Mouse (Mus musculus): ENCODE measurements around the gene Cd3eap.
A peak's percentile ranks its signal among the peaks of the same experiment; 100 is the strongest.

Cd3eap gene

GRCm38 (mm10) chr7:19359299-19359891 is at the start of gene Cd3eap, which contains the start of gene Ppp1r13l:
Cd3eap (minus strand) TSS chr7:19359483.
Ppp1r13l (plus strand) TSS chr7:19359749.
- peak; percentile 90 for DNase-seq (ENCODE audit: low spot score)

DNA sequence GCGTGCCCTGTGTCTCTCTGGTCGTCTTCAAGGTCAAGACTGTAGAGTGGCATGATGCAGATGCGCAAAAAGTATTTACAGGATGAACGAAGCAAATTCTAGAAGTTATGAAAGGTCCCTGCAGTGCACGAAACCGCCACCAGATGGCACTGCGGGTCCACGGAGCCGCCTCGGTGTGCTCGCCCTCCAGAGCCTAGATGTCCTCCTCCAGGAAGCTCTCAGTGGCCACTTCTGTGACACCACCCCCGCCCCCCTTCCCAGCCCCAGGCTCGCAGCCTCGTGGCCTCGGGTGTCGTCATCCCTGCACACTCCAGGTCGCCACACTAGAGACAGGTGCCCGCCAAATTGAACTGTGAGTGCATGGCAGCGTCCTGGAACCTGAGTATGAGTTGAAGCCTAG is 46.1 kb upstream of the Cd3eap start:
- DNase-seq (ENCODE audit: low spot score): peak; percentile 88

DNA sequence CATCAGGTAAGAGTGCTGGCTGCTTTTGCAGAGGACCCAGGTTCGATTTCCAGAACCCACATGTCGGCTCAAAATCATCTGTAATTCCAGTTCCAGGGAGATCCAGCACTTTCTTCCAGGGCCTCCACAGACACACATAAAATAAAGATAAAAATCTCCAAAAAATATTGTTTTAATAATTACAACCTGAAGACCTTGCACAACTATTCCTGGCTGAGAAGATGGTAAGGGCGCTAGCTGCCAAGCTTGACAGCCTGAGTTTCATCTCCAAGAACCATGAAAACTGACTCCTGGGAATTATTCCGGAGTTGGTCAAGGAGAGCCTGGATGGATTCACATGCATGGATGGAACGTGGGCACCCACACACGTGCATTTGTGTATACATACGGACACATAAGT is 45.2 kb upstream of the Cd3eap start, which contains the start of gene Ckm:
TSS of gene Ckm (plus strand) at position 301 of the 400 bp plus-strand sequence.
- DNase-seq (ENCODE audit: low spot score): no peak

DNA sequence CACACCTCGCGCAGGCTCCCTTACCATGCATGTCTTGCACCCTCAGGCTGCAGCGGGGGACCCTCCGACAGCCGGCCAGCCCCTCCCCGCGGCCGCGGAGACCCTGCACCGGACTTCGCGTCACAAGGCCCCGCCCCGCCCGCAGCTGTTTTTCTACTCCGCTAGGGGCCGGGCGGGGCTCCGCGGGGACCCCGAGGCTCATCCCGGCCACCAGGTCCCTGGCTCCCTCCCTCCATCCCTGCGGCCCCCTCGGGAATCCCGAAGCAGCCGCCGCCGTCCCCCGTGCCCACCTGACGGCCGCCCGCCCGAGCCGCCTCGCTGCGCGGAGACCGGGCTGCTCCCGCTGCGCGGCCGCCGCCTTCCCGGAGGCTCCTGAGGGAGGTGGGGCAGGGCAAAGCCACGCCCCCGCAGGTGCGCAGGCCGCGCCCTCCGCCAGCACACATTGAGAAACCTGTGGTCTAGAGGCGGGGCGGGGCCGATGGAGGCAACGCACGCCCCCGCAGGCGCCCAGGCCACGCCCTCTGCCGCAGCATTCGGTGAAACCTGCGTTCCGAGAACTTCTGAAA is 44.5 kb upstream of the Cd3eap start, which contains the start of gene Klc3:
TSS of gene Klc3 (minus strand) at position 374 of the 566 bp plus-strand sequence.
- DNase-seq (ENCODE audit: low spot score): peak; percentile 67

DNA sequence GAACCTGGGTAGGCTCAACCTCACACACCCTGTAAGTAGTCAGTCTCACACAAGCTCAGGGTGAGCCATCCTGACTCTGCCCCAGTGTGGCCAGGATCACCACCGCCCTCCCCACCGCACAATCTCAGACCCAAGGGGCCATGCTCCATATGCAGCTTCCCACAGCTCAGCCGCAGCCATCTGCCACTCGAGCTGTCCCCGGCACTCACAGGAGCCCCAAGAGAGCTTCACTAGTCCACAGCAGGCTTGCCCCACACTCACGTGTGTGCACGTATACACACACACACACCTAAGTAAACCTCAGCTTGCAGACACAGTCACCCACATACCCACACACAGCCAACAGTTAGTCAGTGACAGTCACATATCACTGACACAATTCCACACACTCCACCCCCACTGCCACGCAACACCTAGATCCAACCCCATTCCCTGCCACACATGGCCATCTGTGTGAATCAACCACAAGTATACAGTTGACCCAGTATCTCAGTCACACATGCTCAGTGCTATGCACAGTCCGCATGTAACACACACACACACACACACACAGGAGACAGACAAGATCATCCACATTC is 43.3 kb upstream of the Cd3eap start:
- DNase-seq (ENCODE audit: low spot score): no peak

- DNase-seq (ENCODE audit: low spot score): no peak
These were observed 41.7 kb upstream of the Cd3eap start for GRCm38 (mm10) chr7:19400946-19401345.

DNA sequence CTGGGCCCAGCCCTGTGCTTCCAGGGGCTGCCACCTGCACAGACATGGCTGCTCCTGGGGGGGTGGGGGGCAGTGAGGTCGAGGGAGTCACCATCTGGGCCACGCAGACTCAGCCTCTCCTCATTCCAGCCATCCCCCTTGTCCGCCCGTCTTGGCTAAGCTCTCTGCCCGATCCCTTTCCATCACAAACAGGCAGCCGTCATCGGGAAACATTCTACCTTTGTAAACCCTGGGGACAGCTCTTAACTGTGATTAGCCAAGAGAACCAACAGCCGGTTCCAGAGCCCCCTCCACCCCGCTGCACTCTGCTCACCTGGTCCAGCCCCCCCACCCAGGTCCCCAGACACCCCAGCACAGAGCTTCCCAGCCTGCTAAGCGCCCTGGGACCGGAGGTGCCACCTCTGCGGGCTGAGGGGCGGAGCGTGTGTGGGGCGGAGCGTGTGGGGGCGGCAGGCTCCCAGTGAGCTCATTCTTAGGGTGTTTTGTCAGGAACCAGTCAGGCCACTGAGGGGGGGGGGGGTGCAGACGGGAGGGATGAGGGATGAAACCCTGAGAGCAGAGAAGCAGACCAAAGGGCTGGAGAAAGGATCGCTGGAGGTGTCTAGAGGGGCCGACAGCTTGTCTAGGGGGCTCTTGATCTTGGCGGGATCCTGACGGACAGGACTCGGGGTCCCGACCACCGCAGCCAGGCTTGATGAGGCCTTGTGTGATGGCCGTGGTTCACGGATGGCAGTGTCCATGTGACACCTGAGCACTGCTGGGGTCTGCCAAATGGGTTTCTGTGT is 40.4 kb upstream of the Cd3eap start:
- peak; percentile 59 for DNase-seq (ENCODE audit: low spot score)

DNA sequence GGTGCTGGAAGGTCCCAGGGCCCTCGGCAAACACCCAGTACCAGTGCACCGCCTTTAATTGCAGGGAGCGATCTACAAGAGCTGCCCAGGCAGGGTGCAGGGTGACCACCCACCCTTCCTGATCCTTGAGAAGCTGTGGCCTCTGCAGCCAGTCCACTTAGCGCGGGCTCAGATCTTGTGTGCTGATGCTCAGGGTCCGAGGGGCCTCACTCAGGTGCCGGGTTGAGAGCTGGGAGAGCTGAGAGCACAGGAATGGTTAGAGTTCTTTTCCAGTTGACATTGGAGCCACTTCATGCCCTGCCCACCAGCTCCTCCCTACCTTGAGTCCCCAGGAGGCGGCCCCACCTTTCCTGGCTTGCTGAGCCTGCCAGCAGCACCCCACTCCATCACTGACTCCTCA is 35.2 kb upstream of the Cd3eap start:
- DNase-seq (ENCODE audit: low spot score): no peak

GRCm38 (mm10) chr7:19388699-19389413 is 29.6 kb upstream of the Cd3eap start:
- DNase-seq (ENCODE audit: low spot score): no peak

DNA sequence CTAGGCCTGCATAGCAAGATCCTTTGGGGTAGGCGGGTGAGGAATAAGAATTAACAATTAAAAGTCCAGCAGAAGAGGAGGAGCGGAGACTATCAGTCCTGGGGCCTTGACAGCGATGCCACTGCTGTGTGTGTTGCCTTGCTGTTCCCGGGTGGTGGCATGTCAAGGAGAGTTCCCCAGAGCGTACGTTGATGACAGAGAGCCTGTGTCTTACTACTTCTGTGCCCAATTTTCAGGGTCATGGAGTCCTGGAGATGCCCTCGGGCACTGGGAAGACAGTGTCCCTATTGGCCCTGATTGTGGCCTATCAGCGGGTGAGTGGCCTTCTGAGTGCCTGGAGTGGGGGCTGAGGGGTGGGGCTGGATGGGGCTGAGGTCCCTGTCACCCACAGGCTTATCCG is 24.4 kb upstream of the Cd3eap start:
- no peak for DNase-seq (ENCODE audit: low spot score)

GRCm38 (mm10) chr7:19382166-19382541 is 22.9 kb upstream of the Cd3eap start:
- peak; percentile 37 for DNase-seq (ENCODE audit: low spot score)

GRCm38 (mm10) chr7:19381377-19382165 is 22.3 kb upstream of the Cd3eap start, which contains the start of gene Ercc2:
Ercc2 (plus strand) TSS chr7:19382010.
- peak; percentile 100 for DNase-seq (ENCODE audit: low spot score)

DNA sequence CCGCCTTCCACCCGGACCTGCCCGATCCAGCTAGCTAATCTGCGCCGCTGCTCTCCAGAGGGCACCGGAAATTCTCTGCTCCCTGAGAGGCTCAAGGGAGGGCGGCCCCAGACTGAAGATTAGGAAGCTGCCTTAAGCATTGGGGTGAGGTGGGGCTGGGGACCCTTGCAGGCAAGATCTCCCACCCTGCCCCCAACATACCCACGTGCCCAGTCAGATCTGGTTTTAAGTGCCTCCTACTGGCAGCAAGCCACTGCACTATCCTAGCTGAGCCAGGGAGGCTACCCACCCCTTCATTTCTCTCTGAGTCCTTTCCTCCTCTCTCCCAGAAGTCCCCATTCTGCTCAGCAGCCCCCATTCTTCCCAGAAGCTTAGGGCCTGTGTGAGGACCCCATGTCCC is 18.8 kb upstream of the Cd3eap start:
- no peak for DNase-seq (ENCODE audit: low spot score)

DNA sequence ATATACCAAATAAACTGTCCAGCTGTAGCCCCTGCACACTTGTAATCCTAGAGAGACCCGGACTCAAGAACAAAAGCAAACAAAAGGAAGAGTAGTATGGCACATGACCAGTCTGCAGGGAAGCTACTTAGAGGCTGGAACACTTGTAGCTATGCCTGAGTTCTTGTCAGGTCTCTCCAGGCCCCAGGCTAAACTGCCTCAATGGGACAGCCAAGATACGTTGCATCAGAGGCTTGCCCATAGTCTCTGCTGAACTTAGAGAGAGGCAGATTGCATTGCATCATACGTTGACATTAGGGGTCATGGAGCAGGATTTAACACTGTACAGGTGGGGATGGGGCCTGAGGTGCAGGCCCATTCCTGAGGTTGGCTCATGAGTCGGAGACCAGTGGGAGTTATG is 16.7 kb upstream of the Cd3eap start:
- no peak for DNase-seq (ENCODE audit: low spot score)

GRCm38 (mm10) chr7:19375368-19375767 is 16.1 kb upstream of the Cd3eap start:
- DNase-seq (ENCODE audit: low spot score): no peak

DNA sequence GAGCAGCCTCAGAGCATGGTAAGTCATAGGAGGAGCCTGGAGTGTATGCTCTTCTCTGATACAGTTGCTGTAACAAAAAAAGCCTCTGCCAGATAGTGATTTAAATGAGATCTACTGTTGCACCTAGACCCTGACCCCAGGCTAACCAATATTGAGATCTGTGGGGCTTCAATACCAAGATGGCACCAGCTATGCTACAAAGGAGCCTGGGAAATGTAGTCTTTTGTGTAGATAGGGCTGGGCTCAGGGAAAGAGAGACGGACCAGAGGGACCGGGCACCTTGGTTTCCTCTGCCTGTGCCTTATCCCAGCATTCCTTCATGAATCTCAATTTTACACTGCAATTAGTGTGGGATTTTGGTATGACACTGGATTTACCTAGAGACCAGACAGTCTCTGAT is 14.1 kb upstream of the Cd3eap start:
- no peak for DNase-seq (ENCODE audit: low spot score)

DNA sequence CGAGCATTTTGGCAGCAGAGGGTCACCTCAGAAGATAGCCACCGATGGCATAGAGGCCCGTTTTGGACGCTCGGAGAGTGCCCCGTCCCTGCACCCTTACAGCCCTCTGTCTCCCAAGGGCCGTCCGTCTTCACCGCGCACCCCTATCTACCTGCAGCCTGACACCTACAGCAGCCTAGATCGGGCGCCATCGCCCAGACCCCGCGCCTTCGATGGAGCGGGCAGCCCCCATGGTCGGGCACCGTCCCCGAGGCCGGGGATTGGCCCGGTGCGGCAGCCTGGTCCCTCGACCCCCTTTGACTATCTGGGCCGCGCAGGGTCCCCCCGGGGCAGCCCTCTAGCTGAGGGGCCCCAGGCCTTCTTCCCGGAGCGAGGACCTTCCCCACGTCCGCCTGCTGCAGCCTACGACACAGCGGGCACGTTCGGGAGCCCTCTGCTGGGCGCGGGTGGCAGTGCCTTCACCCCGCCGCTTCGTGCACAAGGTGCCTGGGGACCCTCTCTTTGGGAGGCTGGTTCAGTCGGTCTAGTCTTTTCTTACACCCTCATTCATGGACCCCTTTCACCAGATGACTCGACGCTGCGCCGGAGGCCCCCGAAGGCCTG is 10.6 kb upstream of the Cd3eap start:
- peak; percentile 76 for DNase-seq (ENCODE audit: low spot score)

- peak; percentile 73 for DNase-seq (ENCODE audit: low spot score)
These were observed 9.1 kb upstream of the Cd3eap start for GRCm38 (mm10) chr7:19368380-19368779.

DNA sequence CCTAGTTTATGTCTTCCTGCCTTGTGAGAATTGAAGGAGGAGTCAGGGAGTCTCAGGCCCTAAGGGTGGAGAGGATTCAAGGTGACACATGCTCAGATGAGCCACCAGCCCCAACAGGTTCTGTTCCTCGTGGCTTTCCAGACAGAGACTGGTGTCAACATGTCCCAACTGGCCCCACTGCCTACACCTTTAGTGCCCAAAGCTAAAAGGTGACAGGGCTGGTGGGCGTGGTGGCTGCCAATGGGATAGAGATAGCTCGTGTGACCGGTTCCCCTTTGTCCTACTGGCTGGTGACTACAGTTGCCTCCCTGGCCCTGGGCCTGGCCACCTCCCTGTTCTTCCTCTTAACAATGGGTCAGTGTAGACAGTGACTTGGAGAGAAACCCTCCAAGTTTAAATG is 6.1 kb upstream of the Cd3eap start:
- DNase-seq (ENCODE audit: low spot score): no peak

DNA sequence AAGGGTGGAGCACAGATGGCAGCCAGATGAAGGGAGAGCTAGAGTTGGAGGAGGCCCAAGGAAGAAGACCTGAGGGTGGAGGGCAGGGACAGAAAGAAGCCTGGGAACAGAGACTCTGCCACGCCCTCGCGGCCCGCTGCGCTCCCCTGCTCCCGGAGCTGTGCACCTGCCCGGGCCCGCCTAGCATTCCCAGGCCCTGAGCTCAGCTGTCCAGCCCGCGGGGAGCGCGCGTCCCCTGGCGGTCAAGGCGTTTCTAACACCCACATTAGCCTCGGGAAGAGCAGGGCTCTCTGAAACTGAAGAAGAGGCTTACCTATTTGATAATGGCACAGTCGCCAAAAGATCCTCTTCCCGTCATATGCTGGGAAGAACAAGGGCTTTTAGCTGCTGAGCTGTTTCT is 4.6 kb upstream of the Cd3eap start:
- DNase-seq (ENCODE audit: low spot score): peak; percentile 82

DNA sequence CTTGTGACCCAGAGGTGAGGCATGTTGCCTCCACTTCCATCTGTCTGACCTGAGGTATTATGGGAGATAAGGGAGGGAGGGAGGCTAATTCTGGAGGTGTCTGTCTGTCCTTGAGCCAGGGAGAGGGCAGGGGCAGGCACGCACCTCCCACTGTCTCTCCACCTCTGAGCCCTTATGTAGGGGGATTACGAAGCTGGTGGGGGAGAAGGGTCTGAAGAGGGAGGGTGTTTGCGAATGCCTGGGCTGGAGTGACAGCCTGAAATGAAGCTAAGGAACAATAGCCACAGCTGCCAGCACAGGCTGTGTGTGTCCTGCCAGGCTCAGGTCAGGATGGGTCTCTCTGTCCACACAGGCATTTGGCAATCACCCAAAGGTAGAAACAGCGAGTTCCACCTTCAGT is 3.0 kb upstream of the Cd3eap start:
- DNase-seq (ENCODE audit: low spot score): no peak

Measured in embryo, embryonic 10 days (tissue).